Mouse (Mus musculus): ENCODE data around the gene Higd2a.

Higd2a gene

GRCm38 (mm10) chr13:54589996-54590951 lies at the start of gene Higd2a, which contains the start of gene Nop16:
TSS of gene Higd2a (plus strand) at chr13:54590207.
TSS of gene Nop16 (minus strand) at chr13:54590090.
- DNase-seq: peak; percentile 96 to 97

GRCm38 (mm10) chr13:54548036-54548435 lies 42.0 kb upstream of the Higd2a start:
- no peak for DNase-seq

GRCm38 (mm10) chr13:54556176-54556575 lies 33.8 kb upstream of the Higd2a start:
- no peak for DNase-seq

- no peak for DNase-seq
These were observed 33.2 kb upstream of the Higd2a start for GRCm38 (mm10) chr13:54556796-54557195.

GRCm38 (mm10) chr13:54557652-54558051 lies 32.4 kb upstream of the Higd2a start:
- no peak for DNase-seq

GRCm38 (mm10) chr13:54559656-54560055 lies 30.4 kb upstream of the Higd2a start:
- no peak for DNase-seq

GRCm38 (mm10) chr13:54560608-54561007 lies 29.4 kb upstream of the Higd2a start:
- no peak for DNase-seq

GRCm38 (mm10) chr13:54562562-54562961 lies 27.4 kb upstream of the Higd2a start:
- DNase-seq: peak in 1 of 2 experiments; percentile 29

- no peak for DNase-seq
These were observed 25.5 kb upstream of the Higd2a start for GRCm38 (mm10) chr13:54564232-54565200.

- peak; percentile 94 to 96 for DNase-seq
These were observed 24.8 kb upstream of the Higd2a start, which contains the start of gene 4833439L19Rik for GRCm38 (mm10) chr13:54565201-54565581. TSS of gene 4833439L19Rik (minus strand) at chr13:54565435.

- peak; percentile 58 to 60 for DNase-seq
These were observed 24.2 kb upstream of the Higd2a start for GRCm38 (mm10) chr13:54565594-54566345.

GRCm38 (mm10) chr13:54568380-54568779 lies 21.6 kb upstream of the Higd2a start:
- no peak for DNase-seq

GRCm38 (mm10) chr13:54569282-54569681 lies 20.7 kb upstream of the Higd2a start:
- no peak for DNase-seq

GRCm38 (mm10) chr13:54570736-54571135 lies 19.3 kb upstream of the Higd2a start:
- no peak for DNase-seq

- DNase-seq: no peak
These were observed 18.4 kb upstream of the Higd2a start for GRCm38 (mm10) chr13:54571637-54572036.

GRCm38 (mm10) chr13:54572621-54573020 lies 17.4 kb upstream of the Higd2a start:
- DNase-seq: no peak

- DNase-seq: peak; percentile 85 to 88
These were observed 15.0 kb upstream of the Higd2a start, which contains the start of gene Arl10 for GRCm38 (mm10) chr13:54574854-54575481. TSS of gene Arl10 (plus strand) at chr13:54575015.

- no peak for DNase-seq
These were observed 14.5 kb upstream of the Higd2a start for GRCm38 (mm10) chr13:54575489-54575888.

- peak; percentile 33 to 38 for DNase-seq
These were observed 12.1 kb upstream of the Higd2a start for GRCm38 (mm10) chr13:54577652-54578507.

- DNase-seq: no peak
These were observed 8.6 kb upstream of the Higd2a start for GRCm38 (mm10) chr13:54581385-54581784.

- DNase-seq: no peak
These were observed 7.9 kb upstream of the Higd2a start for GRCm38 (mm10) chr13:54582126-54582525.

All from lung, postnatal 4 days (tissue).